9 mouse cellular contexts compared by ENCODE assay signal in the genomic region with DNA sequence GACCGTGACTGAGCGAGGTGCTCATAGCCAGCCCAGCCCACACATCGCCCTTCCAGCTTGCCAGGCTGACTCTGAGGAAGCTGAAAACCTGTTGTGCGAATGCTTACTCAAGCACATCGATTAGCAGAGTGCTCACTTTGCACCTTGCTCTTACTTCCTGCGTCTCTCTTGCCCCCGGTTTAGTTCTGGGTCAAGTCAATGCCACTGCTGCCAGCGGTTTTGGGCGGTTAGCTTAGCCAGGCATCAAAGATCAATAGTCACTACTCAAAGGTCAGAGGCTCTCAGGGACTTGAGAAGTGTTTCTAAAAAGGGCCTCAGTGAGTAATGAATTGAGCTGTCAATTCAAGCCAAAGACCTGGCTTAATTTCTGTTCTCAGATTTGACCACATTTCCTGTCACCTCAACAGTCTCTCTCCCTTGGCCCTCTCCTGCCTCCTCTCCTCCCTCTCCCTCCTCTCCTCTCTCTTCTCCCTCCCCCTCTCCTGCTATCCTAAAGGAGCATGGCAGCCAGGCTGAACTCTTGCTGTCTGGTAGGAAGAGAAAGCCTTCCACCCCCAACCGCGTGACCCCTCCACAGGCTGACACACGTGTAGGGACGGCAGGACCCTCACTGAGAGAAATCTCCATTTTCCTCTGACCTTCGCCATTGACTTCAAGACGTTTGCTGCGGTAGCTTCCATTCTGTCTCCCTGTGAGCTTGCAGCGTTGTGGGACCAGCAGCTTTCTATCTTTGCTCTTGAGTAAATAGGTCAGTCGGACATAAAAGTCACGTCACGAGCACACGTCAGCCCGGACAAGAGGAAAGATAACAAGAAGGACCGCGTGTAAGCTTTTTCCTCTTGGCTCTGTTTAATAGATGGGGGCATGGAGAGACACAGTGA. TPM values are rescaled to one million over a fixed set of nuclear protein-coding genes. Genes with fewer than 3 reads are reported as not detected.
DNase-seq lines count a peak whose midpoint lies in the region; ATAC-seq and TF ChIP-seq lines count a peak whose summit lies in the region.
"Had no signal": no experiment of that assay in that cellular context is flagged by ENCODE, and none has a peak within 500 bp of the region (broad histone marks: within the 10 kb centered on the region; RNA-seq: fewer than 3 reads in every experiment).

No protein-coding gene starts in this region.

- ATAC-seq in heart, embryonic 14.5 days (ENCODE audit: insufficient number of reproducible peaks, insufficient read depth, low FRiP score, low read depth): no peak
- peak; percentile 9; the same call in 1 of the 2 replicates for ATAC-seq in G1E (ENCODE audit: extremely low read depth, insufficient number of reproducible peaks, low FRiP score, poor library complexity, severe bottlenecking)
- peak; percentile 66 for ATAC-seq in kidney, embryonic 15.5 days (replicated peaks; ENCODE audit: low FRiP score)
- ATAC-seq: forebrain, embryonic 15.5 days had no signal

- peaks cover 10 to 16% of the 10 kb centered on the region in 2 experiments for H3K4me1 ChIP-seq in heart, embryonic 14.5 days (ENCODE audit: control insufficient read depth in 2 of 2, insufficient read depth in 2 of 2, low read length in 2 of 2)
- H3K4me1 ChIP-seq in G1E (ENCODE audit: insufficient read depth, low read depth, low read length): peaks cover 84% of the 10 kb centered on the region
- peaks cover 43% of the 10 kb centered on the region for H3K4me1 ChIP-seq in kidney, embryonic 15.5 days

- intact Hi-C loops in heart, postnatal 10 days (cut with DNase I): no loop called here

- no peak overlapping the region for H3K4me3 ChIP-seq in heart, embryonic 14.5 days (ENCODE audit: control insufficient read depth in 1 of 2, insufficient read depth in 1 of 2, low read depth in 1 of 2, low read length in 2 of 2)
- H3K4me3 ChIP-seq in G1E (ENCODE audit: low read depth, low read length): peak overlapping the region; percentile 54; the same call in 1 of the 2 replicates
- H3K4me3 ChIP-seq in kidney, embryonic 15.5 days (replicated peaks): 0 out of 2 replicates have a peak overlapping the region, but pooled peaks have one; percentile 8
- H3K4me3 ChIP-seq: forebrain, embryonic 15.5 days had no signal

- WGBS in heart, embryonic 14.5 days: 37% methylated on average over 24 of the region's 24 CpGs
- WGBS in kidney, embryonic 15.5 days: 16% methylated on average over 24 of the region's 24 CpGs

- H3K27me3 ChIP-seq in heart, embryonic 14.5 days (ENCODE audit: control insufficient read depth, insufficient read depth, low read length): no peaks in the 10 kb centered on the region
- no peaks in the 10 kb centered on the region for H3K27me3 ChIP-seq in G1E (ENCODE audit: insufficient read depth, low read length)
- no peaks in the 10 kb centered on the region for H3K27me3 ChIP-seq in kidney, embryonic 15.5 days
- H3K27me3 ChIP-seq: forebrain, embryonic 15.5 days had no signal

- no peak for TF ChIP-seq CTCF in G1E (IDR thresholded peaks at IDR 0.05; ENCODE audit: low read depth, low read length)

- no peaks in the 10 kb centered on the region for H3K9me3 ChIP-seq in heart, embryonic 14.5 days (ENCODE audit: control insufficient read depth, low read length)
- no peaks in the 10 kb centered on the region for H3K9me3 ChIP-seq in G1E (replicated peaks)
- no peaks in the 10 kb centered on the region for H3K9me3 ChIP-seq in kidney, embryonic 15.5 days (replicated peaks)
- H3K9me3 ChIP-seq: forebrain, embryonic 15.5 days had no signal

- no peak for DNase-seq in heart, postnatal 10 days
- DNase-seq in G1E (ENCODE audit: low spot score): no peak
- peak; percentile 75 to 77 for DNase-seq in natural killer cell, adult 2 months (ENCODE audit: low spot score in 2 of 2)
- no peak for DNase-seq in right cerebral cortex, adult 2 months (ENCODE audit: low spot score in 2 of 2)
- no peak for DNase-seq in thymus, postnatal 10 days (ENCODE audit: low spot score in 2 of 2)
- DNase-seq in cerebellum, postnatal 14 days: no peak

- no peak overlapping the region for H3K27ac ChIP-seq in heart, embryonic 14.5 days (replicated peaks in 1 of 2; ENCODE audit: control insufficient read depth in 1 of 2, insufficient read depth in 1 of 2, low read depth in 2 of 2, low read length in 2 of 2)
- peak overlapping the region; percentile 85 for H3K27ac ChIP-seq in kidney, embryonic 15.5 days
- H3K27ac ChIP-seq: forebrain, embryonic 15.5 days had no signal

- H3K9ac ChIP-seq in heart, embryonic 14.5 days (ENCODE audit: low read length): no peak overlapping the region
- H3K9ac ChIP-seq in kidney, embryonic 15.5 days: no peak overlapping the region
- H3K9ac ChIP-seq: forebrain, embryonic 15.5 days had no signal

- H3K36me3 ChIP-seq in heart, embryonic 14.5 days (ENCODE audit: control insufficient read depth, insufficient read depth, low read length): no peaks in the 10 kb centered on the region
- H3K36me3 ChIP-seq in G1E (replicated peaks): peaks cover 22% of the 10 kb centered on the region
- no peaks in the 10 kb centered on the region for H3K36me3 ChIP-seq in kidney, embryonic 15.5 days
- H3K36me3 ChIP-seq: forebrain, embryonic 15.5 days had no signal

- H3K4me2 ChIP-seq in heart, embryonic 14.5 days (ENCODE audit: low read length): peak overlapping the region; percentile 45
- peak overlapping the region; percentile 43 for H3K4me2 ChIP-seq in kidney, embryonic 15.5 days
- H3K4me2 ChIP-seq: forebrain, embryonic 15.5 days had no signal

RNA-seq across cellular contexts. Expression of a gene that starts 21.7 kb away (rescaled TPM):
- 7.3 TPM in 2 replicates for polyA plus RNA-seq in heart, embryonic 14.5 days (2014; fragmentation: Nextera tagmentation; extraction: Ambion mirVana)
- total RNA-seq in heart, postnatal 10 days (2021): 10 to 100 TPM; 13.9 to 14.6 TPM
- total RNA-seq in G1E (2014; fragmentation: Nextera tagmentation) (95.0 and 101 TPM in 2 replicates), G1E (2017) (18.9 and 20.4 TPM in 2 replicates)
- 32.4 and 37.1 TPM in 2 replicates for polyA plus RNA-seq in G1E (2012)
- 8.8 and 10.5 TPM in 2 replicates for polyA plus RNA-seq in kidney, embryonic 15.5 days (2015; fragmentation: Nextera tagmentation; extraction: Ambion mirVana)

RNA-seq across cellular contexts. Expression of a gene that starts 22.0 kb away (rescaled TPM):
- polyA plus RNA-seq in heart, embryonic 14.5 days (2014; fragmentation: Nextera tagmentation; extraction: Ambion mirVana): 3.3 and 3.7 TPM in 2 replicates
- total RNA-seq in heart, postnatal 10 days (2021): 1 to 10 TPM; 4.3 to 4.4 TPM
- total RNA-seq in G1E (2014; fragmentation: Nextera tagmentation) (6.1 and 8.8 TPM in 2 replicates), G1E (2017) (2.0 and 3.3 TPM in 2 replicates)
- 0.58 and 1.0 TPM in 2 replicates for polyA plus RNA-seq in G1E (2012)
- 4.7 and 5.4 TPM in 2 replicates for polyA plus RNA-seq in kidney, embryonic 15.5 days (2015; fragmentation: Nextera tagmentation; extraction: Ambion mirVana)

Comparison
In these comparisons a context has a peak if more than half of its experiments do, and no peak if none do; other contexts are left out.
1. H3K4me3 ChIP-seq: peak in G1E (single experiment) and kidney, embryonic 15.5 days (single experiment); none in heart, embryonic 14.5 days (0 of 2).
2. DNase-seq: peak in natural killer cell, adult 2 months (2 of 2); none in heart, postnatal 10 days (0 of 2), G1E (single experiment), right cerebral cortex, adult 2 months (0 of 2), thymus, postnatal 10 days (0 of 2) and cerebellum, postnatal 14 days (0 of 2).